Mouse (Mus musculus) MEL (cell line): ENCODE results near the gene Ncoa5. TPM values are rescaled to one million over a fixed set of nuclear protein-coding genes. Genes with fewer than 3 reads are reported as not detected.

Experiments
- DNase-seq: peaks from one replicate; pipeline ENCODE4 v3.0.0; 2011; ENCODE audit warnings: low read depth, low spot score
- H3K27ac ChIP-seq: 2 replicates; pipeline ENCODE4 v1.5.1; 2012; ENCODE audit warnings: low read depth, mild to moderate bottlenecking, control low read depth, low read length, moderate library complexity; ENCODE audit not compliant: control insufficient read depth
- H3K27me3 ChIP-seq, 2 experiments: fragments of 150-350 bp in 1 of 2; sonication (generic) in 1 of 2; 2 replicates each; pipeline ENCODE4 v1.6.1; 2012; ENCODE audit warnings: low read length in 2 of 2, mild to moderate bottlenecking in 2 of 2, improper control_type of control experiment in 1 of 2, moderate library complexity in 1 of 2; ENCODE audit not compliant: insufficient read depth in 2 of 2, control insufficient read depth in 1 of 2
- H3K36me3 ChIP-seq, 2 experiments: 2 replicates each; pipeline ENCODE4 v1.6.1; 2012 to 2014; ENCODE audit warnings: low read length in 2 of 2, improper control_type of control experiment in 1 of 2, inconsistent platforms in 1 of 2, mild to moderate bottlenecking in 1 of 2; ENCODE audit not compliant: insufficient read depth in 2 of 2, control insufficient read depth in 1 of 2
- H3K4me1 ChIP-seq, 2 experiments: fragments of 150-350 bp in 1 of 2; sonication (generic) in 1 of 2; 2 replicates each; pipeline ENCODE4 v1.6.1; 2012; ENCODE audit warnings: low read length in 2 of 2, improper control_type of control experiment in 1 of 2, mild to moderate bottlenecking in 1 of 2; ENCODE audit not compliant: insufficient read depth in 2 of 2, control insufficient read depth in 1 of 2
- H3K4me3 ChIP-seq, 2 experiments: fragments of 150-350 bp in 1 of 2; sonication (generic) in 1 of 2; 2 replicates each; pipeline ENCODE4 v1.5.1; 2012; ENCODE audit warnings: low read depth in 2 of 2, low read length in 2 of 2, mild to moderate bottlenecking in 2 of 2, moderate library complexity in 2 of 2, control low read depth in 1 of 2, improper control_type of control experiment in 1 of 2; ENCODE audit not compliant: control insufficient read depth in 1 of 2, insufficient read depth in 1 of 2
- H3K79me2 ChIP-seq: 2 replicates; pipeline ENCODE4 v1.6.1; 2012; ENCODE audit warnings: mild to moderate bottlenecking, low read length, moderate library complexity; ENCODE audit not compliant: control insufficient read depth, poor library complexity, insufficient read depth
- H3K9ac ChIP-seq: 2 replicates; pipeline ENCODE4 v1.6.1; 2012; ENCODE audit warnings: low read depth, mild to moderate bottlenecking, control low read depth, low read length, moderate library complexity; ENCODE audit not compliant: control insufficient read depth, poor library complexity, severe bottlenecking
- H3K9me3 ChIP-seq: fragments of 150-350 bp; sonication (generic); replicated peaks from 2 replicates; pipeline ENCODE4 v1.6.1; 2012; ENCODE audit warnings: mild to moderate bottlenecking, low read length, improper control_type of control experiment, moderate library complexity; ENCODE audit not compliant: insufficient read depth
- CHD2 ChIP-seq: IDR thresholded peaks from 2 replicates; pipeline ENCODE4 v1.6.1; 2011; ENCODE audit warnings: low read length, improper control_type of control experiment
- E2F4 ChIP-seq: IDR thresholded peaks from 2 replicates; pipeline ENCODE4 v1.6.1; 2011; ENCODE audit warnings: low read depth, low read length, improper control_type of control experiment, borderline replicate concordance
- ETS1 ChIP-seq: IDR thresholded peaks from 2 replicates; pipeline ENCODE4 v1.6.1; 2012; ENCODE audit warnings: low read depth, mild to moderate bottlenecking, inconsistent platforms, low read length, improper control_type of control experiment, moderate library complexity
- GABPA ChIP-seq: IDR thresholded peaks from 2 replicates; pipeline ENCODE4 v1.6.1; 2012; ENCODE audit warnings: low read depth, mild to moderate bottlenecking, inconsistent platforms, low read length, improper control_type of control experiment, moderate library complexity
- HCFC1 ChIP-seq: IDR thresholded peaks from 2 replicates; pipeline ENCODE4 v1.6.1; 2012; ENCODE audit warnings: low read depth, mild to moderate bottlenecking, inconsistent platforms, low read length, improper control_type of control experiment, moderate library complexity
- JUND ChIP-seq: IDR thresholded peaks from 2 replicates; pipeline ENCODE4 v1.6.1; 2011; ENCODE audit warnings: low read depth, mild to moderate bottlenecking, improper control_type of control experiment, low read length
- KAT2A ChIP-seq: conservative IDR thresholded peaks from 2 replicates; pipeline ENCODE4 v1.6.1; 2012; ENCODE audit warnings: low read depth, low read length, improper control_type of control experiment, inconsistent platforms
- MAFK ChIP-seq: IDR thresholded peaks from 2 replicates; pipeline ENCODE4 v1.6.1; 2011; ENCODE audit warnings: low read depth, mild to moderate bottlenecking, low read length, improper control_type of control experiment, borderline replicate concordance
- MAZ ChIP-seq: IDR thresholded peaks from 2 replicates; pipeline ENCODE4 v1.6.1; 2012; ENCODE audit warnings: low read depth, mild to moderate bottlenecking, inconsistent platforms, low read length, improper control_type of control experiment
- MXI1 ChIP-seq: IDR thresholded peaks from 2 replicates; pipeline ENCODE4 v1.6.1; 2011; ENCODE audit warnings: mild to moderate bottlenecking, low read depth, low read length, improper control_type of control experiment
- MYB ChIP-seq: IDR thresholded peaks from 2 replicates; pipeline ENCODE4 v1.6.1; 2011; ENCODE audit warnings: mild to moderate bottlenecking, low read depth, low read length, improper control_type of control experiment
- RAD21 ChIP-seq: IDR thresholded peaks from 2 replicates; pipeline ENCODE4 v1.6.1; 2011; ENCODE audit warnings: mild to moderate bottlenecking, low read depth, low read length, improper control_type of control experiment
- SIN3A ChIP-seq: IDR thresholded peaks from 2 replicates; pipeline ENCODE4 v1.6.1; 2012; ENCODE audit warnings: low read length, improper control_type of control experiment, inconsistent platforms
- SMC3 ChIP-seq: IDR thresholded peaks from 2 replicates; pipeline ENCODE4 v1.6.1; 2011; ENCODE audit warnings: low read depth, low read length, improper control_type of control experiment
- TAL1 ChIP-seq: IDR thresholded peaks from 2 replicates; pipeline ENCODE4 v1.6.1; 2012; ENCODE audit warnings: mild to moderate bottlenecking, inconsistent platforms, low read length, moderate library complexity, mixed read lengths
- TCF12 ChIP-seq: IDR thresholded peaks from 2 replicates; pipeline ENCODE4 v1.6.1; 2014; ENCODE audit warnings: low read depth, mild to moderate bottlenecking, inconsistent platforms, low read length, improper control_type of control experiment, moderate library complexity
- USF1 ChIP-seq: IDR thresholded peaks from 2 replicates; pipeline ENCODE4 v1.6.1; 2014; ENCODE audit warnings: low read depth, mild to moderate bottlenecking, inconsistent platforms, low read length, improper control_type of control experiment, moderate library complexity
- ZC3H11A ChIP-seq: IDR thresholded peaks from 2 replicates; pipeline ENCODE4 v1.6.1; 2012; ENCODE audit warnings: low read depth, mild to moderate bottlenecking, inconsistent platforms, low read length, improper control_type of control experiment
- ZKSCAN1 ChIP-seq: IDR thresholded peaks from 2 replicates; pipeline ENCODE4 v1.6.1; 2012; ENCODE audit warnings: low read depth, mild to moderate bottlenecking, inconsistent platforms, low read length, improper control_type of control experiment, moderate library complexity
- ZNF384 ChIP-seq: IDR thresholded peaks from 2 replicates; pipeline ENCODE4 v1.6.1; 2012; ENCODE audit warnings: low read depth, mild to moderate bottlenecking, inconsistent platforms, low read length, improper control_type of control experiment
- polyA plus RNA-seq, 2 experiments: library from polyadenylated mRNA; stranded (reverse) in 1 of 2; unstranded in 1 of 2; fragments of >175 nt in 1 of 2; fragments of >200 nt in 1 of 2; gene quantifications; 2 replicates each; pipeline versions ENCODE4 v1.2.1 to v1.2.4; 2012; ENCODE audit warnings: low replicate concordance in 2 of 2, low read depth in 1 of 2; ENCODE audit not compliant: insufficient read length in 2 of 2, insufficient read depth in 1 of 2, missing spikeins in 1 of 2
- total RNA-seq: library from RNA; depleted of rRNA; stranded (reverse); fragments of 300-350 nt; gene quantifications from 2 replicates; pipeline ENCODE4 v1.2.3, GENCODE M21; 2012

The Ncoa5 gene
- total and polyA plus RNA-seq, 3 experiments, result 35.8 to 76.6 (median 61.0) TPM

- H3K27me3 ChIP-seq, result no peaks in the 10 kb centered on the region
- no peaks in the 10 kb centered on the region for H3K9me3 ChIP-seq
- peaks cover 6 to 11% of the 10 kb centered on the region in 2 experiments for H3K36me3 ChIP-seq
- no peak overlapping the region for H3K27ac ChIP-seq
- H3K4me3 ChIP-seq, result no peak overlapping the region
- peak; percentile 37 for DNase-seq
- peaks cover 0 to 2% of the 10 kb centered on the region in 2 experiments; a peak in 1 of 4 replicates for H3K4me1 ChIP-seq
- no peak overlapping the region for H3K9ac ChIP-seq
- peaks cover 60% of the 10 kb centered on the region for H3K79me2 ChIP-seq
- TF ChIP-seq USF1, result no peak
Observed at GRCm38 (mm10) chr2:165027163-165027562, 7.5 kb downstream of the Ncoa5 start.

- peaks cover 21% of the 10 kb centered on the region for H3K79me2 ChIP-seq
- H3K4me3 ChIP-seq, result no peak overlapping the region
- H3K36me3 ChIP-seq, result peaks cover 0 to 16% of the 10 kb centered on the region in 2 experiments; a peak in 2 of 4 replicates
- H3K4me1 ChIP-seq, result no peaks in the 10 kb centered on the region
- no peak for TF ChIP-seq MXI1
- no peak for TF ChIP-seq ZC3H11A
- no peak for TF ChIP-seq HCFC1
- H3K9ac ChIP-seq, result no peak overlapping the region
- no peaks in the 10 kb centered on the region for H3K9me3 ChIP-seq
- no peaks in the 10 kb centered on the region for H3K27me3 ChIP-seq
- H3K27ac ChIP-seq, result no peak overlapping the region
- no peak for DNase-seq
Observed at GRCm38 (mm10) chr2:165020490-165020889, 14.2 kb downstream of the Ncoa5 start.

- peaks cover 4 to 16% of the 10 kb centered on the region in 2 experiments; a peak in 3 of 4 replicates for H3K36me3 ChIP-seq
Observed at GRCm38 (mm10) chr2:165014935-165015334, 19.7 kb downstream of the Ncoa5 start.

GRCm38 (mm10) chr2:165010351-165010750, 24.3 kb downstream of the Ncoa5 start:
- Histone ChIP-seq H3K36me3 (peaks cover 4 to 24% of the 10 kb centered on the region in 2 experiments; a peak in 3 of 4 replicates), H3K9me3 (no peaks in the 10 kb centered on the region)
- TF ChIP-seq MAZ (no peak), ZC3H11A (no peak), MAFK (no peak), ETS1 (no peak), JUND (no peak), SMC3 (no peak), GABPA (no peak), CHD2 (no peak), E2F4 (no peak), RAD21 (no peak), SIN3A (no peak), MYB (no peak), TCF12 (no peak), TAL1 (no peak), ZKSCAN1 (no peak), ZNF384 (no peak)

More at GRCm38 (mm10) chr2:165014935-165015334, 19.7 kb downstream of the Ncoa5 start:
- DNase-seq, result no peak
- H3K27ac ChIP-seq, result no peak overlapping the region
- peaks cover 6% of the 10 kb centered on the region for H3K79me2 ChIP-seq
- H3K27me3 ChIP-seq, result no peaks in the 10 kb centered on the region
- H3K9me3 ChIP-seq, result no peaks in the 10 kb centered on the region
- H3K4me1 ChIP-seq, result peaks cover 0 to 3% of the 10 kb centered on the region in 2 experiments; a peak in 1 of 4 replicates
- TF ChIP-seq GABPA (no peak), MAZ (no peak), ZNF384 (no peak), KAT2A (no peak), SIN3A (no peak), JUND (no peak), ZKSCAN1 (no peak), RAD21 (no peak)
- H3K4me3 ChIP-seq, result no peak overlapping the region
- no peak overlapping the region for H3K9ac ChIP-seq

More at GRCm38 (mm10) chr2:165010351-165010750, 24.3 kb downstream of the Ncoa5 start:
- Histone ChIP-seq H3K4me1 (peaks cover 0 to 3% of the 10 kb centered on the region in 2 experiments; a peak in 1 of 4 replicates), H3K4me3 (no peak overlapping the region), H3K9ac (no peak overlapping the region), H3K79me2 (no peaks in the 10 kb centered on the region; the same call in 1 of the 2 replicates), H3K27me3 (no peaks in the 10 kb centered on the region), H3K27ac (no peak overlapping the region)
- DNase-seq, result no peak
